Mouse (Mus musculus): ENCODE measurements around the gene Mrpl45. TPM values are rescaled to one million over a fixed set of nuclear protein-coding genes. Genes with fewer than 3 reads are reported as not detected.
A peak's percentile ranks its signal among the peaks of the same experiment; 100 is the strongest.
"Not testable (repeated sequence)": the region's sequence is repeated elsewhere in the genome, so short reads cannot be mapped to it uniquely, and the experiment has no call there.

Mrpl45 gene
- polyA plus RNA-seq, 1 experiment from 2014 or later = 45.0 TPM

DNA sequence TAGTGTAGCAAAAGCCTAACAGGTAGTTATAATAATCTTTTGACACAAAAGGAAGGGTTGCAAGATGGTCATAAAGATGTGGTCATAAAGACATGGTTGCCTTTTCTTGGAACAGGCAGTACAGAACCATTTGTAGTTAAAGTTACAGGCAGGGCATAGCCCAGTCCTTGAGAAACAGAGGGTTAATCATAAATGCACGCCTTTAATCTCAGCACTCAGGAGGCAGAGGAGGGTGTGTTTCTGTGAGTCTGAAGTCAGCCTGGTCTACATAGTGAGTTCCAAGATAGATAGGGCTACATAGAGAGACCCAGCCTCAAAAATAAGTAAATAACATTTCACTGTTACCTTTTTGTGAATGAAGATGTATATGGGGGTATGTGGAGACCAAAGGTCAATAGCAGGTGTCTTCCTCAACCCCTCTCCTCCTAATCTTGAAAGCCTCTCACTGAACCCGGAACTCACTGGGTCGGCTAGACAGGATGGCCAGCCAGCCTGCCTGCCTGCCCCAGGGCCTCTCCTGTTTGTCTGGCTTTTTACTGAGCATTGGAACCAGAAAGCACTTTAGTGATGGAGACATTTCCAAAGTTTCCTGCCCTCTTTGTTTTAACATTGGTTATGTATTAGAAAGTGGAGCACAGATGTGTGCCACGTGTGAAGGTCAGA is 37.5 kb downstream of the Mrpl45 start:
- Histone ChIP-seq H3K4me1 (peaks cover 7% of the 10 kb centered on the region), H3K36me3 (no peaks in the 10 kb centered on the region), H3K9me3 (no peaks in the 10 kb centered on the region), H3K4me3 (no peak overlapping the region), H3K27me3 (no peaks in the 10 kb centered on the region; the same call in 1 of the 2 replicates), H3K27ac (no peak overlapping the region), H3K9ac (no peak overlapping the region), H3K4me2 (replicated peaks) (no peak overlapping the region)
- WGBS = 49% methylated on average over 4 of the region's 4 CpGs
- ATAC-seq (ENCODE audit: insufficient number of reproducible peaks, insufficient read depth, low FRiP score, low TSS enrichment) = no peak

DNA sequence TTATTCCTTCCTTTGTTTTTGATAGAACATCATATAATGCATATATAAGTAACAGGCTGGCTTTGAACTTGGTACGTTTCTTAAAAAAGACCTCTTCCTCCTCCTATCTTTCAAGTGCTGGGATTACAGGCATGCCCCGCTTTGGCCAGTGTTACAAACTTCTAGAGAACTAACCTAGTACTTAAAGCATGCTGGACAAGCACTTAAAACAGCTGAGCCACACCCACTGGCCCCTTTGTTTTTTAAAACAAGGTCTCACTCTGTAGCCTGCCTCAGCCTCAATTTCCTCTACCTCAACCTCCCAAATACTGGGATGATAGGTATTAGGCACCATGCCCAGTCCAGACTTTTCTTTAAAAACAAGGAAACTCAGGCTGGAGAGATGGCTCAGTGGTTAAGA is 39.1 kb downstream of the Mrpl45 start:
- H3K36me3 ChIP-seq = no peaks in the 10 kb centered on the region
- no peak for ATAC-seq (ENCODE audit: insufficient number of reproducible peaks, insufficient read depth, low FRiP score, low TSS enrichment)
- no peak overlapping the region for H3K27ac ChIP-seq
- H3K4me2 ChIP-seq (replicated peaks) = no peak overlapping the region
- H3K4me1 ChIP-seq = peaks cover 6% of the 10 kb centered on the region
- WGBS = 75% methylated on average over 2 of the region's 2 CpGs
- no peaks in the 10 kb centered on the region; the same call in 1 of the 2 replicates for H3K27me3 ChIP-seq
- no peak overlapping the region for H3K4me3 ChIP-seq
- H3K9me3 ChIP-seq = no peaks in the 10 kb centered on the region
- H3K9ac ChIP-seq = no peak overlapping the region

DNA sequence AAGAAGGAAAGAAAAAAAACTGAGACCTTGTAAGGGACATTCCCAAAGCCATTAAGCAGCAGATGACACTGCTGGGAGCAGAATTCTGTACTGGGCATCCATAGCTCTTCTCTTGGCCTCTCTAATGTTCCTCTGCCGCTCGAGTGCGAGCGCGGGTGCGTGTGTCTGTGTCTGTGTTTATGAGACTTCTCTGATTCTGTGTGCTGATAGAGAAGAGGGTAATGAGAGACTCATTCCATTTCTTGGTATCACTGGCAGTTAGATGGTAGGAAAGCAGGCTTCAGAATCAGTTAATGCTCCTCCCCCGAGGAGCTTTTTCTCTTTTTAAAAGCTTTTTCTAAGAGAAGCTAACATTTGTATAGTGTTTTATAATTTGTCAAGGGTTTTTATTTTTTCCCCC is 39.7 kb downstream of the Mrpl45 start:
- H3K9me3 ChIP-seq = no peaks in the 10 kb centered on the region
- H3K4me3 ChIP-seq = no peak overlapping the region
- no peak overlapping the region for H3K4me2 ChIP-seq (replicated peaks)
- H3K4me1 ChIP-seq = no peaks in the 10 kb centered on the region; the same call in 1 of the 2 replicates
- WGBS = 87% methylated on average over 7 of the region's 7 CpGs
- no peak for ATAC-seq (ENCODE audit: insufficient number of reproducible peaks, insufficient read depth, low FRiP score, low TSS enrichment)
- H3K27me3 ChIP-seq = no peaks in the 10 kb centered on the region; the same call in 1 of the 2 replicates
- H3K9ac ChIP-seq = no peak overlapping the region
- H3K36me3 ChIP-seq = no peaks in the 10 kb centered on the region
- H3K27ac ChIP-seq = no peak overlapping the region

DNA sequence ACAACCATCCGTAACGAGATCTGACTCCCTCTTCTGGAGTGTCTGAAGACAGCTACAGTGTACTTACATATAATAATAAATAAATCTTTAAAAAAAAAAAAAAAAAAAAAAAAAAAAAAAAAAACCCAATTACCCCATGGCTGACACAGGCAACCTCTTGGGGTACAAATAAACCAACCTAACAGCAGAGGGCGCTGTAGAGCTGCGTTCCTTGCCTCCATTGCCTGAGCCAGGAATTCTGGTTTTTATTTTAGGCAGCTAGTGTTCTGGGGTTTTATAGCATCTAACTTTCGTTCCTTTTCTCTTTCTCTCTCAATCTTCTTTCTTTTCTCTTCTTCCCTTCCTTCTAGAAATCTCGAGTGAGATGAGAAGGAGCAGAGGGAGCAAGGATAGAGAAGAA is 42.1 kb downstream of the Mrpl45 start:
- not testable (repeated sequence) for H3K4me1 ChIP-seq; H3K36me3 ChIP-seq; H3K4me3 ChIP-seq; H3K27me3 ChIP-seq; H3K9ac ChIP-seq; H3K4me2 ChIP-seq (replicated peaks); H3K27ac ChIP-seq; H3K9me3 ChIP-seq; ATAC-seq (ENCODE audit: insufficient number of reproducible peaks, insufficient read depth, low FRiP score, low TSS enrichment)
- 14% methylated on average over 4 of the region's 6 CpGs for WGBS

DNA sequence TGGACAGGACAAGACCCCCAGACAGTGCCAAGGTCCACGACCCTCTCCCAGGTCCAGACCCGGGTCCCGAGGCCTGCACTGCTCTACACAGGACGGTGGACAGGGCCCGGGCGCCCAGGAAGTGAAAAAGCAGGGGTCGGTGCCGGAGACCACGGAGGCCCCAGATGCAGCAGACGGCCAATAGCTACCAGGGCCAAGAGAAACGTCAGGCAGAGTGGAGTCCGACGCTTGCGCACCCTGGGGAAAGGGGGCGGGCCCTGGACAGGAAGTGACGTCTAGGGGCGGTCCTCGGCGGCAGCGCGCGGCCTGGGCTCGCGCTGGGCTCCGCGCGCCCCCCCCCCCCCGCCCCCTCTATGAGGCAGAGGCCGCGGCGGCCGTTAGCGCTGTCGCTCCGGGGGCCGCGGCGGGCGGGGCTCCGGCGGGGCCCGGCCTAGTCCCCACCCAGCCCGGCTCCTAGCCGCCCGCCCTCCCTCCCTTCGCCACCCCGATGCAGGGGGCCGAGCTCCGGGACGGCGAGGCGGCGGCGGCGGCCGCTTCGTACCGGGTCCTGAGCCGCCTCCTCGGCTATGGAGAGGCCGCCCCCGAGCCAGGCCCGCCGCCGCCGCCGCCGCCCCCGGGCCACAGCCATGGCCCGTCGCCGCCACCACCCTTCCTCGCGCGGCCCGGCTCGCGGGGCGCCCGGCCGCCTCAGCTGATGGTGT is 46.6 kb downstream of the Mrpl45 start, which contains the start of gene Socs7:
Gene Socs7, plus strand, starts transcription at position 604 of the 701 bp plus-strand sequence.
- Histone ChIP-seq H3K4me1 (peaks cover 25% of the 10 kb centered on the region), H3K27ac (peak within 1 kb of the TSS; percentile 86), H3K9me3 (no peaks in the 10 kb centered on the region), H3K27me3 (no peaks in the 10 kb centered on the region), H3K36me3 (no peaks in the 10 kb centered on the region), H3K9ac (peak within 1 kb of the TSS; percentile 99), H3K4me3 (peak within 1 kb of the TSS; percentile 99), H3K4me2 (replicated peaks) (peak within 1 kb of the TSS; percentile 90)
- peak; percentile 94 for ATAC-seq (ENCODE audit: insufficient number of reproducible peaks, insufficient read depth, low FRiP score, low TSS enrichment)
- WGBS = under 1% methylated on average over 36 of the region's 81 CpGs

DNA sequence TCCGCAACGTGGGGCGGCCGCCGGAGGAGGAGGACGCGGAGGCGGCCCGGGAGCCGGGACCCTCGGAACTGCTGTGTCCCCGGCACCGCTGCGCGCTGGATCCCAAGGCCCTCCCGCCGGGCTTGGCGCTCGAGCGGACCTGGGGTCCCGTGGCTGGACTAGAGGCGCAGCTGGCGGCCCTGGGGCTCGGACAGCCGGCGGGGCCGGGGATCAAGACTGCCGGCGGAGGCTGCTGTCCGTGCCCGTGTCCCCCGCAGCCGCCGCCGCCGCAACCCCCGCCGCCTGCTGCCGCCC is 47.1 kb downstream of the Mrpl45 start:
- no peaks in the 10 kb centered on the region for H3K36me3 ChIP-seq
- H3K4me3 ChIP-seq = peak overlapping the region; percentile 99
- peak overlapping the region; percentile 90 for H3K4me2 ChIP-seq (replicated peaks)
- peak overlapping the region; percentile 99 for H3K9ac ChIP-seq
- no peaks in the 10 kb centered on the region for H3K27me3 ChIP-seq
- H3K4me1 ChIP-seq = peaks cover 25% of the 10 kb centered on the region
- H3K9me3 ChIP-seq = no peaks in the 10 kb centered on the region
- peak overlapping the region; percentile 86 for H3K27ac ChIP-seq
- under 1% methylated on average over 39 of the region's 39 CpGs for WGBS
- ATAC-seq (ENCODE audit: insufficient number of reproducible peaks, insufficient read depth, low FRiP score, low TSS enrichment) = no peak; the same call in 1 of the 2 replicates

DNA sequence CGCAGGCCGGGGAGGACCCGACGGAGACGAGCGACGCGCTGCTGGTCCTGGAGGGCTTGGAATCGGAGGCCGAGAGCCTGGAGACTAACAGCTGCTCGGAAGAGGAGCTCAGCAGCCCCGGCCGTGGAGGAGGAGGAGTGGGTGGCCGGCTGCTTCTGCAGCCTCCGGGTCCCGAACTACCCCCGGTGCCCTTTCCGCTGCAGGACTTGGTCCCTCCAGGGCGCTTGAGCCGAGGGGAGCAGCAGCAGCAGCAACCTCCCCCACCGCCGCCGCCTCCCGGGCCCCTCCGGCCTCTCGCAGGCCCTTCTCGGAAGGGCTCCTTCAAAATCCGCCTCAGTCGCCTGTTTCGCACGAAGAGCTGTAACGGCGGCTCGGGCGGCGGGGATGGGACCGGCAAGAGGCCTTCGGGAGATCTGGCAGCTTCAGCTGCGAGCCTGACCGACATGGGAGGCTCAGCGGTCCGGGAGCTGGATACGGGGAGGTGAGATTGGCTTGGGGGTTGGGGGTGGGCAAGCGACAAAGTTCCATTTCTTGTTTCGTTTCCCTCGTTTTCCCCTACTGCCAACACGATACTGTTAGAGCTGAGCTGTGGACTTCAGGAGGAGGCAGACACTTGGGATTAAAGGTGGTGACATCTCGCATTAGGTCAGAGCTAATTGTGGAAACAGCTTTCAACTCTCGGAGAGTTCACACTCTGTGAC is 47.6 kb downstream of the Mrpl45 start:
- Histone ChIP-seq H3K9me3 (no peaks in the 10 kb centered on the region), H3K4me1 (peaks cover 25% of the 10 kb centered on the region), H3K27me3 (no peaks in the 10 kb centered on the region), H3K27ac (peak overlapping the region; percentile 86), H3K4me2 (replicated peaks) (peak overlapping the region; percentile 90), H3K36me3 (no peaks in the 10 kb centered on the region), H3K4me3 (peak overlapping the region; percentile 99), H3K9ac (peak overlapping the region; percentile 99)
- ATAC-seq (ENCODE audit: insufficient number of reproducible peaks, insufficient read depth, low FRiP score, low TSS enrichment) = 0 out of 2 replicates have a peak, but pooled peaks have one; percentile 2
- WGBS = under 1% methylated on average over 42 of the region's 49 CpGs

DNA sequence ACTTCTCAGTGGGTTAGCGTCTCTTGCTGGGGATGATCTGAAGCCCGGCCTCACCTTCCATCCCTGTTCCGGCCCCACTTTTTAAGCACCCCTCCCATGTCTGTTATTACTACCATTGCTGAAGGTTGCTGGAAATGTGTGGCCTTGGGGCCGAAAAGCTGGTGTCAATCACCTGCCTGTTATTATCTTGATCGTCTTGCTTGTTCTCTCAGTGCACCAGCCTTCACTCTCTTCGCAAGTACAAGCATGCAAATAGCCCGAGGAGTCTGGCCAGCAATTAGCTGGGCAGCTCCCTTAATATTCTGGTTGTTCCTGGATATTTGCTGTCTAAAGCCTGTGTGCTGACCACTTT is 48.1 kb downstream of the Mrpl45 start:
- H3K36me3 ChIP-seq = no peaks in the 10 kb centered on the region
- H3K27ac ChIP-seq = no peak overlapping the region
- peaks cover 25% of the 10 kb centered on the region for H3K4me1 ChIP-seq
- H3K9ac ChIP-seq = peak overlapping the region; percentile 99
- H3K4me2 ChIP-seq (replicated peaks) = peak overlapping the region; percentile 90
- H3K9me3 ChIP-seq = no peaks in the 10 kb centered on the region
- H3K27me3 ChIP-seq = no peaks in the 10 kb centered on the region
- peak overlapping the region; percentile 99 for H3K4me3 ChIP-seq
- WGBS = under 1% methylated on average over 7 of the region's 7 CpGs
- ATAC-seq (ENCODE audit: insufficient number of reproducible peaks, insufficient read depth, low FRiP score, low TSS enrichment) = no peak

DNA sequence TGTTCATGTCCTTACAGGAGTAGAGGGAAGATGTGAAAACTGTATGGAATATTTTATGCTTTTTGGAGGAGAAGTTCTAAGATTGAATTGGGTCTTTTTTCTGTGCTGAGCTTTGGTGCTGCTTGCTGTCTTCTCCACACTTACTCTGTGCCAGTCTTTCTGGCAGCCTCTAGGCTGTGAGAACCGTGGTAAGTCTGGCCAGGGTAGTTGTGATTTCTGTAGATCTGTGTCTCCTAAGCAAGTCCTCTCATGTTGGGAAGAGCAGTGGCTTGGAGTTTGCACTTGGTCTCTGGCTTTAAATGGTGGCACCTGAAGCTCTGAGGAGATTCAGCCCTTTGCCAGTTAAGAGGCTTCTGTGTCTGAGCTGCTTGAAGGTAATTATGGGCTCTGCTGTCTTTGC is 50.0 kb downstream of the Mrpl45 start:
- H3K9me3 ChIP-seq = no peaks in the 10 kb centered on the region
- no peaks in the 10 kb centered on the region for H3K36me3 ChIP-seq
- no peak overlapping the region for H3K4me3 ChIP-seq
- WGBS = 69% methylated on average over 1 of the region's 1 CpGs
- no peaks in the 10 kb centered on the region for H3K27me3 ChIP-seq
- no peak for ATAC-seq (ENCODE audit: insufficient number of reproducible peaks, insufficient read depth, low FRiP score, low TSS enrichment)
- 0 out of 2 replicates have a peak overlapping the region, but pooled peaks have one; percentile 90 for H3K4me2 ChIP-seq (replicated peaks)
- peaks cover 25% of the 10 kb centered on the region for H3K4me1 ChIP-seq
- peak overlapping the region; percentile 29; the same call in 1 of the 2 replicates for H3K9ac ChIP-seq
- no peak overlapping the region for H3K27ac ChIP-seq

DNA sequence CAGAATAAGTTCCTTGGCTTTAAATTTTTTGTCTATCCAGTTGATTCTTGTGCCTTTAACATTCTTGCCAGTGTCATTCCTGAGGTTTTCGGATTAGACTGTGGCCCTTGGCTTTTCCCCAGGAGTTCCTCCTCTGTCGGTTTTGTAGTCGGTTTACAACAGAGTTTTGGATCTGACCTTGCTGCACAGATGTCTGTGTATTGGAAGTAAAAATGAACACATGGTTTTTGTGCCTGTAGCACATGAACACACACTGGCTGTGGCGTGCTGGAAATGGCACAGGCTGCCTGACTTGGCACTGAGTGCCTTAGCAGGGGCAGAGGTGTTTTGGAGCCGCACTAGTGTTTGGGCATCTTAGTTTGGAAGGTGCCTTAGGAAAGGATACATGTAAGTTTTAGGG is 53.0 kb downstream of the Mrpl45 start:
- Histone ChIP-seq H3K4me2 (replicated peaks) (no peak overlapping the region), H3K4me1 (peaks cover 26% of the 10 kb centered on the region), H3K9ac (no peak overlapping the region), H3K9me3 (no peaks in the 10 kb centered on the region), H3K4me3 (no peak overlapping the region), H3K27me3 (no peaks in the 10 kb centered on the region), H3K27ac (no peak overlapping the region), H3K36me3 (no peaks in the 10 kb centered on the region)
- WGBS = 86% methylated on average over 5 of the region's 5 CpGs
- no peak for ATAC-seq (ENCODE audit: insufficient number of reproducible peaks, insufficient read depth, low FRiP score, low TSS enrichment)

DNA sequence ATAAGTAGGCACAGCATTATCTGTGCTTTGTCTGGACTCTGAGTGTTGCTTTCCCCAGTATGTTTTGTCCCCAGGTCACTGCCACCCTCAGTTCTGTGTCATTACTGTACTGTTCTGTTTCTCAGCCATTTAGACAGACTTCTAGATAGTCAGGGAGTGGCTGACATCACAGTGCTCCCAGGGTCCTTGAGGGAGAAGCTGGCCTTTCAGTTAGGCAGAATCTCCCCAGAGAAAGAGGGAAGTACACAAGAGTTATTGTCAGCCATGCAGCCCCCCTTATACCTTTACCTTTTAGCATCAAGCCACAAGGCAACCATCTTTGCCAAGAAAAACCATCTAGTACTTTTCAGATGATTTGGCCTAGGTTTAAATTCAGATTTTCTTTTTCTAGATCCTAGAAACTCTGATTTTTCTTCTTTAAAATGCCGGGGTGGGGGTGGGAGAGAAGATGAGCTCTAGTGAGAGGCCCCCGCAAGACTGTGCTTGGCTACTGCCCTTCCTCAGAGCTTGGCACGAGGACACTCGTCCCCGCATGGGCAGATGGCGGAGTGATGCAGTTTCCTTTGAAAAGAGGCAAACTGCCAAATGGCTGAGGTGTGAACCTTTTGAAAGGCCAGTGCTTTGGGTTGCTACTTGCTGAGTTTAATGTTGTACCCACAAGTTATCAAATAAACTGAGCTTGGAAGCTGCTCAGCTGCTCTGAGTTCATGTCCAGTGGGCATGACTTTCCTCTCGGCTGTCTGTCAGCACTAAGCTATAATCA is 55.0 kb downstream of the Mrpl45 start:
- Histone ChIP-seq H3K36me3 (peaks cover 11% of the 10 kb centered on the region), H3K27ac (no peak overlapping the region), H3K27me3 (no peaks in the 10 kb centered on the region), H3K4me3 (no peak overlapping the region), H3K9ac (no peak overlapping the region), H3K4me1 (peaks cover 6% of the 10 kb centered on the region), H3K4me2 (replicated peaks) (no peak overlapping the region), H3K9me3 (no peaks in the 10 kb centered on the region)
- WGBS = 89% methylated on average over 7 of the region's 7 CpGs
- no peak for ATAC-seq (ENCODE audit: insufficient number of reproducible peaks, insufficient read depth, low FRiP score, low TSS enrichment)
